9 mouse cellular contexts compared by ENCODE assay signal in genomic region chr2:90490279-90491046, GRCm38 (mm10).
DNase-seq lines count a peak whose midpoint lies in the region; ATAC-seq and TF ChIP-seq lines count a peak whose summit lies in the region.
"Had no signal": no experiment of that assay in that cellular context is flagged by ENCODE, and none has a peak within 500 bp of the region (broad histone marks: within the 10 kb centered on the region; RNA-seq: fewer than 3 reads in every experiment).

No protein-coding gene starts in this region.

- no peaks in the 10 kb centered on the region for H3K36me3 ChIP-seq in liver, embryonic 11.5 days (ENCODE audit: control insufficient read depth, insufficient read depth, low read length)
- no peaks in the 10 kb centered on the region for H3K36me3 ChIP-seq in liver, postnatal 0 days (replicated peaks; ENCODE audit: insufficient read depth, low read length)
- H3K36me3 ChIP-seq in stomach, embryonic 14.5 days (ENCODE audit: control insufficient read depth, insufficient read depth, low read length), result no peaks in the 10 kb centered on the region
- no peaks in the 10 kb centered on the region for H3K36me3 ChIP-seq in kidney, embryonic 15.5 days
- H3K36me3 ChIP-seq: limb, embryonic 15.5 days had no signal

- no peak overlapping the region for H3K4me2 ChIP-seq in liver, embryonic 11.5 days
- H3K4me2 ChIP-seq in liver, postnatal 0 days (ENCODE audit: low read depth, low read length), result peak overlapping the region; percentile 44
- H3K4me2 ChIP-seq in stomach, embryonic 14.5 days (replicated peaks; ENCODE audit: low read depth, low read length), result peak overlapping the region; percentile 16; the same call in 1 of the 2 replicates
- H3K4me2 ChIP-seq in kidney, embryonic 15.5 days, result no peak overlapping the region
- H3K4me2 ChIP-seq: limb, embryonic 15.5 days had no signal

- H3K27me3 ChIP-seq in liver, embryonic 11.5 days (replicated peaks; ENCODE audit: control insufficient read depth, insufficient read depth, low read length), result no peaks in the 10 kb centered on the region
- H3K27me3 ChIP-seq in liver, postnatal 0 days (ENCODE audit: insufficient read depth, low read length), result no peaks in the 10 kb centered on the region
- no peaks in the 10 kb centered on the region for H3K27me3 ChIP-seq in stomach, embryonic 14.5 days (ENCODE audit: control insufficient read depth, insufficient read depth, low read length)
- no peaks in the 10 kb centered on the region for H3K27me3 ChIP-seq in kidney, embryonic 15.5 days
- H3K27me3 ChIP-seq: limb, embryonic 15.5 days had no signal

- 42% methylated on average over 13 of the region's 13 CpGs for WGBS in liver, embryonic 11.5 days
- 32% methylated on average over 13 of the region's 13 CpGs for WGBS in liver, postnatal 0 days (ENCODE audit: insufficient replicate concordance)
- 23% methylated on average over 13 of the region's 13 CpGs for WGBS in stomach, embryonic 14.5 days
- WGBS in kidney, embryonic 15.5 days, result 63% methylated on average over 13 of the region's 13 CpGs

- TF ChIP-seq EP300 in liver, postnatal 0 days (IDR thresholded peaks at IDR 0.05; ENCODE audit: low read depth), result no peak

- H3K4me3 ChIP-seq in liver, embryonic 11.5 days (ENCODE audit: low read depth, low read length), result no peak overlapping the region
- H3K4me3 ChIP-seq in liver, postnatal 0 days (ENCODE audit: low read depth, low read length), result no peak overlapping the region
- H3K4me3 ChIP-seq in stomach, embryonic 14.5 days (ENCODE audit: low read depth, low read length), result no peak overlapping the region
- H3K4me3 ChIP-seq in kidney, embryonic 15.5 days (replicated peaks), result no peak overlapping the region
- H3K4me3 ChIP-seq: limb, embryonic 15.5 days had no signal

- DNase-seq in liver, embryonic 11.5 days (ENCODE audit: low spot score), result no peak
- no peak for DNase-seq in liver
- peak; percentile 56 for DNase-seq in cerebellum, adult 8-10 months
- DNase-seq in liver, postnatal 0 days, result peak; percentile 28
- no peak for DNase-seq in right cerebral cortex, postnatal 14 days
- DNase-seq in layer of hippocampus, adult 9-11 months, result no peak

- H3K9me3 ChIP-seq in liver, embryonic 11.5 days (ENCODE audit: control insufficient read depth, low read length), result no peaks in the 10 kb centered on the region
- H3K9me3 ChIP-seq in liver, postnatal 0 days (ENCODE audit: low read length), result no peaks in the 10 kb centered on the region
- no peaks in the 10 kb centered on the region for H3K9me3 ChIP-seq in stomach, embryonic 14.5 days (ENCODE audit: control insufficient read depth, low read depth, low read length)
- H3K9me3 ChIP-seq in kidney, embryonic 15.5 days (replicated peaks), result no peaks in the 10 kb centered on the region
- H3K9me3 ChIP-seq: limb, embryonic 15.5 days had no signal

- peaks cover 8% of the 10 kb centered on the region for H3K4me1 ChIP-seq in liver, embryonic 11.5 days (replicated peaks; ENCODE audit: control insufficient read depth, insufficient read depth, low read length)
- H3K4me1 ChIP-seq in liver, postnatal 0 days (ENCODE audit: insufficient read depth), result peaks cover 49% of the 10 kb centered on the region
- H3K4me1 ChIP-seq in stomach, embryonic 14.5 days (ENCODE audit: control insufficient read depth, insufficient read depth, low read length), result peaks cover 14% of the 10 kb centered on the region; the same call in 1 of the 2 replicates
- H3K4me1 ChIP-seq in kidney, embryonic 15.5 days, result peaks cover 21% of the 10 kb centered on the region

- ATAC-seq in liver, embryonic 11.5 days (replicated peaks; ENCODE audit: low FRiP score), result 0 out of 2 replicates have a peak, but pooled peaks have one; percentile 23
- ATAC-seq in liver, postnatal 0 days, result no peak
- peak; percentile 68 for ATAC-seq in stomach, embryonic 14.5 days (ENCODE audit: insufficient number of reproducible peaks, insufficient read depth, low FRiP score, low read depth)
- no peak for ATAC-seq in kidney, embryonic 15.5 days (replicated peaks; ENCODE audit: low FRiP score)

- H3K27ac ChIP-seq in liver, embryonic 11.5 days (ENCODE audit: low read depth, low read length), result no peak overlapping the region
- H3K27ac ChIP-seq in liver, postnatal 0 days (ENCODE audit: low read depth), result peak overlapping the region; percentile 55
- peak overlapping the region; percentile 21; the same call in 1 of the 2 replicates for H3K27ac ChIP-seq in stomach, embryonic 14.5 days (ENCODE audit: low read length)
- no peak overlapping the region for H3K27ac ChIP-seq in kidney, embryonic 15.5 days
- H3K27ac ChIP-seq: limb, embryonic 15.5 days had no signal

- TF ChIP-seq CTCF in liver, postnatal 0 days (IDR thresholded peaks at IDR 0.05; ENCODE audit: low read depth), result no peak

- H3K9ac ChIP-seq in liver, embryonic 11.5 days (ENCODE audit: low read depth, low read length), result no peak overlapping the region
- H3K9ac ChIP-seq in liver, postnatal 0 days (replicated peaks), result no peak overlapping the region
- H3K9ac ChIP-seq in stomach, embryonic 14.5 days (replicated peaks; ENCODE audit: low read depth, low read length), result no peak overlapping the region
- no peak overlapping the region for H3K9ac ChIP-seq in kidney, embryonic 15.5 days
- H3K9ac ChIP-seq: limb, embryonic 15.5 days had no signal

Comparison
In these comparisons a context has a peak if more than half of its experiments do, and no peak if none do; other contexts are left out.
1. ATAC-seq: peak in liver, embryonic 11.5 days (single experiment) and stomach, embryonic 14.5 days (single experiment); none in liver, postnatal 0 days (single experiment) and kidney, embryonic 15.5 days (single experiment).
2. DNase-seq: peak in cerebellum, adult 8-10 months (single experiment) and liver, postnatal 0 days (single experiment); none in liver, embryonic 11.5 days (single experiment), liver (single experiment), right cerebral cortex, postnatal 14 days (single experiment) and layer of hippocampus, adult 9-11 months (single experiment).
3. H3K27ac ChIP-seq: peak in liver, postnatal 0 days (single experiment) and stomach, embryonic 14.5 days (single experiment); none in liver, embryonic 11.5 days (single experiment) and kidney, embryonic 15.5 days (single experiment).
4. H3K4me2 ChIP-seq: peak in liver, postnatal 0 days (single experiment) and stomach, embryonic 14.5 days (single experiment); none in liver, embryonic 11.5 days (single experiment) and kidney, embryonic 15.5 days (single experiment).